Mouse (Mus musculus): Measurements from ENCODE around the gene Tnni3.

DNA sequence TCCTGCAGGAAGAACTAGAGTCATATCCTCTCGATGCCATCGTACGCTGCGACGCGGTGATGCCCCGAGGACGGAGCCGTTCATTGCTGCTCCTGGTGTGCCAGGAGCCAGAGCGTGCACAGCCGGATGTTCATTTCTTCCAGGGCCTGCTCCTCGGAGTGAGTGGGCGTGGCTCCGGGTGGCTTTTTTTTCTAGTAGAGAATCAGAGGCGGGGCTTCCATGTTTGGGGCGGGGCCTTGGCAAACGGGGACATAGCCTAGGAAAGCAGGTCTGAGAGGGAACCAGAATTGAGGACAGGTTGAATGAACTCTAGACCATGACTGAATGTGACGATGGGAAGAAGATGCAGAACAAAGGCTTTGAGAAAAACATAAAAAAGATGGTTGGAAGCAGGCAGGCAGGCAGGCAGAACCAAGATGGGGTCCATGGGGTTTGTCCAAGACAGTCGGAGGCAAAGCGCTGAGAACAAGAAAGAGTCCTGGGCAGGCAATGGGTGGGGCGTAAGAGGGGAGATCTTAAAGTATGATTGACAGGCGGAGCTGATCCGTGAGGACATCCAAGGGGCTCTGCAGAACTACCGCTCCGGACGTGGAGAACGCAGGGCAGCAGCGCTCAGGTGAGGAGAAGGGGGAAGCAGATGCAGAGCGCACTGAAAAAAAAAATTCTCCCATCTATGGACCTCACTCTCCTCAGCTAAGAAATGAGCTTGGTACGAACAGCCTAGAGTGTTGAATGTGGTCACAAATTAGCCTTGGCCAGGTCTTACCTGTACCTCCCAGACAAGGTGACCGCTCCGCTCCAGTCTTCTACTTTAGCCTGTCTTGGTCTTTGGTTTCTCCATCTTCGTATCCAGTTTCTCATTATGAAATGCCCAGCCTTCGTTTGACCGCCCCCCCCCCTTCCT is 53.5 kb downstream of the Tnni3 start:
- TF ChIP-seq NANOG (IDR thresholded peaks at IDR 0.05; ENCODE audit: borderline replicate concordance, low read length), result no peak
- TF ChIP-seq CTCF (conservative IDR thresholded peaks at IDR 0.05; ENCODE audit: low read length), result no peak
